Mouse (Mus musculus): Measurements from ENCODE around the gene Znrf2. TPM values are rescaled to one million over a fixed set of nuclear protein-coding genes. Genes with fewer than 3 reads are reported as not detected.
A peak's percentile ranks its signal among the peaks of the same experiment; 100 is the strongest.
"Not testable (repeated sequence)": the region's sequence is repeated elsewhere in the genome, so short reads cannot be mapped to it uniquely, and the experiment has no call there.

Znrf2 gene
- total RNA-seq, 2 experiments from 2014 or later, result 21.5 to 23.7 TPM

DNA sequence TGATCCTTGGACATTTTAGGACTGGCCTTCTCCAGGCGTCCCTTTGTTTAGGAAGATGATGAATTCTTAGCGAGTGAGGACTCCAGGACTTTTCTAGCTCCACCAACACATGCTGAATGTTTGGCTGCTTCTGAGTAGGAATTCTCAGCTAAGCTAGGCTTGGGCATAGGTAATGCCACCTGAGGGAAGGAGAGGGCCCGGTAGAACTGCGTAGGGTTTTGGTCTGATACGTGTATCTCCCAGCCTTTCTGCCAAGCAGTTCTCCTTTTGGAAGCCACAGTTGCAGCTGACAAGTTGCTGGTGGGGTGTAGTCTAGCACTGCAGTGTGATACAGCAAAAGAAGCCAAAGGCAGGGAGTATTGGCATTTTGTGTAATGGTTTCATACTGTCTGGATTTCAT lies 10.9 kb upstream of the Znrf2 start:
- no peak for DNase-seq (ENCODE audit: low spot score in 2 of 2)

- peak in 1 of 2 experiments; percentile 57 for DNase-seq (ENCODE audit: low spot score in 2 of 2)
Measured at GRCm38 (mm10) chr6:54809531-54810313, 7.0 kb upstream of the Znrf2 start.

GRCm38 (mm10) chr6:54810314-54810646 lies 6.4 kb upstream of the Znrf2 start:
- no peak for DNase-seq (ENCODE audit: low spot score in 2 of 2)

- DNase-seq (ENCODE audit: low spot score in 2 of 2), result peak; percentile 51 to 63
Measured at GRCm38 (mm10) chr6:54811546-54812250, 5.0 kb upstream of the Znrf2 start.

DNA sequence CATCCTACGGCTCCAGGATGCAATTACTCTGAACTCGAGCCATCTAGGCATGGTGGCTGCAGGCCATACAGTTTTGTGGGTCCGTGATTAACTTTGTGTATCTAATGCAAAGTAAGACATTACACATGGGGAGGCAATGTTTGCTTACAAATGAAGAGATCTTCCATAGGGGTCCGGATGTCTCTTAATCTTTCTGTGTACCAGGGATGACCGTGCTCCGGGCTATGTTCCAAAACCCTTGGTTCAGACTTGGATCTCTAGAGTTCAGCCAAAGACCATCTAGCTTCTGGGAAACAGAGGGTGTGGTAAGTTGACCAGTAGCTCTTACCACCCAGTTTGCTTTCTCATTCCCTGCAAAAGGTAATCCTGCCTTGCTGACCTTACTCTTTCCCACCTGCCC lies 4.4 kb upstream of the Znrf2 start:
- DNase-seq (ENCODE audit: low spot score in 2 of 2), result no peak

DNA sequence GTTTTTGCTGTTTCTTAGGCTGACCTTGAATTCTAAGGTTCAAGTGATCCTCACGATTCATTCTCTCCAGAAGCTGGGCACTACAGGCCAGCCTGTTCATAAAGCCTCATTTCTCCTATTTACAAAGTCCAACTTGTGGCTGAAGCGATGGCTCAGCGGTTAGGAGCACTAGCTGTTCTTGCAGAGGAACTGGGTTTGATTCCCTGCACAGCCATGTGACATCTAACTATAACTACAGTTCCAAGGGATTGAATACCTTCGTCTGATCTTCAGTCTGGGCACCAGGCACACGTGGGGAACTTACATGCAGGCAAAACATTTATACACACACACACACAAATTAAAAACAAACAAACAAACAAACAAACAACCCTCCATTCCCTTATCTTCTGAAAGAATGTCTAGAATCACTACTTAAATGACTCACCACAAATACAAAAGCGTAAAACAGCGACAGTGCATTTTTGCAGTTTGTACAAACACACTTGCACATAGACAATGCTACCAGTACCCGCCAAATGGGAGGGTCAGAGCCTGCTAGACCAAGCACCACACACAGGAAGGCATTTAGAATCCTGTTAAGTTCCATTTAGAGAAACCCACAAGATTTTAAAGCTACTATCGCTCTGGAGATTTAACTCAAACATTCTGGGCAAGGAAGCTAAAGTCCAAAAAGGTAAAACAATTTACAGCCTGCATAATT lies 1.1 kb upstream of the Znrf2 start:
- no peak for DNase-seq (ENCODE audit: low spot score in 2 of 2)

DNA sequence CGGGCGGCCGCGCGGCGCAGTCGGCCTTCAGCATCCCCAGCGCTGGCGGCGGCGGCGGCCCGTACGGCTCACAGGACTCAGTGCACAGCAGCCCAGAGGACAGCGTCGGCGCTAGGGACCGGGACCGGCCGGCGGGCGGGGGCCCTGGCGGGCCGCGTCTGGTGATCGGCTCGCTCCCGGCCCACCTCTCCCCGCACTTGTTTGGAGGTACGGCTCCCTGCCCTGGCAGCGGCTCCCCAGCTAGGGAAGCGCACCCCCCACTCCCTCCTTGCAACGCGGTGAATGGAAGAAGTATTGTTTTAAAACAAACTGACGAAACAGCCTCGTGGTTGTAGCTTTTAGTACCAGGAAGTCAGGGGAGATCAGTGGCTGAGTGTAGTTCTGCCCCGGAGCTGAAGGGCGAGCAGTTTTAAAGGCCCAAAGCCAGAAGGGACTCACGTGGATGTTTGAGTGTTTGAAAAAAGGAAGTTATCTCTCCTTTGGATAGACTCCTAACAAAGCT lies 601 bp downstream of the Znrf2 start:
- peak in 1 of 2 experiments; percentile 42 for DNase-seq (ENCODE audit: low spot score in 2 of 2)

GRCm38 (mm10) chr6:54818389-54818788 lies 1.7 kb downstream of the Znrf2 start:
- DNase-seq (ENCODE audit: low spot score in 2 of 2), result no peak

DNA sequence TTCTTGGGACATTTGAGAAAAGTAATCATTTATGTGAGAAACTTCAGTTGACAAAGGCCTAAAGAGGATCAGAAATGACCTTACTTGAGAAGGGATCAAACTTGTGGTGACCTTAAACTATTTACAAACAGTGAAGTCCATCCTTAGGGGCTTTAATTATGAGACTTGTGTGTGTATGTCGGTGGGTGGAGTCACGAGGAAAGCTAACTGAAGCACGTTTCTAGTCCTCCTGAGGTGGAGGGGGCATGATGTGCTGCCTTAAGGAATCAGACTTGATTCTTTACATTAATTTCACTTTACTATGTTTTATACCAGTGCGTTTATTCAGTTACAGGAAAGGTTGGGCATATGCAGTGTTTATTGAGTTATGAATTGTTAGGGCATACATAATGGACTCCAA lies 2.6 kb downstream of the Znrf2 start:
- no peak for DNase-seq (ENCODE audit: low spot score in 2 of 2)

DNA sequence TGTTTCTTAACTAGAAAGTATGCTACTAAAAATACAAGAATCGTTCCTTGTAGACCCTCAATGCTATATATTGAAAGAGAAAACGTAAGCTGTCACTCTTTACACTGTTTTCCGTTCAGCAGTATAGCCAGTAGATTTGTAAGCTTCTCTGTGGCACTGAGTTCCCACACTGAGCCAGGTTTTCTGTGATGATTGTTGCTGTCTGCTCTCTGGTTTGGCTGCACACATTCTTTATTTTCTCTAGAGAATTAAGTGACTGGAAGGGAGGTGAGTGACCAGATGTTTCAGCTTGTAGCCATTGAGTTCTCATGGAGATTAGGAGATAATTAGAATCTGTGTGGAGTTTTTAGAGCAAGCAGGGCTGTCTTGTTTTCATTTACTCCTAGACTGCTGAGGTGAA lies 3.0 kb downstream of the Znrf2 start:
- DNase-seq (ENCODE audit: low spot score in 2 of 2), result no peak

DNA sequence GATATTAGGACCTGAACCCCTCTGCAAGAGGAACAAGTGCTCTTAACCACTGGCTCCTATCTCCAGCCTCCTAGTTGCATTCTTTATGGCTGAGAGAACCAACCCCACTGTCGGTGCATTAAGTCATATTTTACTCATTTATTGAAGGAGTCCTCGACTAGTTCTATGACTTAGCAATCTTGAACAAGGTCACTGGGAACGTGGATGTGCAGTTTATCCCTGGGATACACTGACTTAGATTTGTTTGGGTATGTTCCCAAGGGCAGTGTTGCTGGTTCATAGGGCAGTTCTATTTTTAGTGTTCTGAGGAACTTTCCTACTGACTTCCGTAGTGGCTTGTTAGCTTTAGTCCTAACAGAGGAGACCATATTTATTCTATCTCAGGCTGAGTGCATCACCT lies 5.6 kb downstream of the Znrf2 start:
- DNase-seq (ENCODE audit: low spot score in 2 of 2), result no peak

- DNase-seq (ENCODE audit: low spot score in 2 of 2), result not testable (repeated sequence)
Measured at GRCm38 (mm10) chr6:54824561-54824960, 7.8 kb downstream of the Znrf2 start.

DNA sequence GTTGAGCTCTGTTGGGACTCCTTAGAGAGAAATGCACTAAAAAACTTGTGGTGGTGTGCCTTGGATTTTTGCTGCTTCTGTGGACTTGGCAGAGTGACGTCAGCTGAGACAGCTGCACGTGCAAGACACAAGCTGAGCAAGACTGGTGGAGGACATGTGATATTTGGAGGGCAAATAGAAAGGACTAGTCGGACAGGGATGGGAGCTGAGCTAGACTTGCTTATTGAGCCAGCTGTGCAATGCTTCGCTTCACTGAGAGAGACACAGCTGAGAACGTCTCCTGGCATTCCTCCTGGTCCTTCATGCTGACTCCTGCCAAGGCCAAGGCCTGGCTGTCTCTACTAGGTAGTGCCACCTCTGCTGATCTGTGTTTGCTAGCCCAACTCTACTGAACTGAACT lies 10.8 kb downstream of the Znrf2 start:
- no peak for DNase-seq (ENCODE audit: low spot score in 2 of 2)

GRCm38 (mm10) chr6:54828274-54828673 lies 11.6 kb downstream of the Znrf2 start:
- no peak for DNase-seq (ENCODE audit: low spot score in 2 of 2)

DNA sequence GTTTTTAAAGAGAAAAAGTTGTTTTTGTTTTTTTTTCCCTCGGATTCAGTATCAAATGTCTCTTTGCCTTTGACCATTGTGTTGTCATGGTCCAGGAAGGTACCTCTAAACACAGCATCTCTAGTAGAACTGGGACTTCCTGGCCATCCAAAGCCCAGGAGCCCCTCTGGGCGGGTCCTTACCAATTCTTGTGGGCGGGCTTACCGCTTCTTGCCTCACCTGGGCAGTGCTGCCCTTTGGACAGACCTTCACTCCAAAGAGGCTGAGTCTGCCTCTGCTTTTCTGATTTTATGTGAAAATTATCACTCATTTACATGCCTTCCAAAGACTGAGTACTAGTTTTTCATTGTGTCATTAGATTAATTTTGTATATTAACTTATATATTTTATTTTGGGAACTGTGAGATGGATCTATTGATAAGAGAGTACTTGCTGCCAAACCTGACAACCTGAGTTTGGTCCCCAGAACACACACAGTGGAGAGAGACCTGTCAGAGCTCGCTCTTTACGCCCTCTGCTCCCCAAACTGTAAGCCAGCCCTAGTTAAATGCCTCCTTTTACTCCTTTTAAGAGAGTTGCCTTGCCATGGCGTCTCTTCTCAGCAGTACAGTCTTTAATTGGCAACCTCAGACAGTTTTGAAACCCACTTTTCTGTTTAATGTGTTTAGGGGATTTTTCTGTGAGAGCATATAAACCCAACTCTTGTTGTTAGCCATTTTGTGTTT lies 13.5 kb downstream of the Znrf2 start:
- DNase-seq (ENCODE audit: low spot score in 2 of 2), result no peak

- DNase-seq (ENCODE audit: low spot score in 2 of 2), result no peak
Measured at GRCm38 (mm10) chr6:54831069-54831720, 14.5 kb downstream of the Znrf2 start.

GRCm38 (mm10) chr6:54833427-54833826 lies 16.7 kb downstream of the Znrf2 start:
- no peak for DNase-seq (ENCODE audit: low spot score in 2 of 2)

DNA sequence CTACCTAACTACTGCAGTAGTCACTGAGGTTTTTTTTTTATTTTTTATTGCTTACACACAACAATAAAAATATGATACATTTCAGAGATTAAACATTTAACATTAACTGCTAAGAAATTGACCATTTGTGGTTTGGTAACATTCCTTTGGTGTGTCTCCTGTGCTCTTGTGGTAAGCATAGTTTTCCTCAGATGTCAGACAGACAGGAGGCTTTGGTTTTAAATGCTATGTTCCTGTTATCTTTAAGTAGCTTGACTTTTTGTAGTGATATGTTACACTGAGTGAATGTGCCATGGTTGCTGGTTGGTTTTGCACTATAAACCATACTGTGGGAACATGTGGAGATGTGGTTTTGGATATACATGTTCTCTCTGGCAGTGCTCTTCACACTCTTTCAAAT lies 19.9 kb downstream of the Znrf2 start:
- DNase-seq (ENCODE audit: low spot score in 2 of 2), result no peak

DNA sequence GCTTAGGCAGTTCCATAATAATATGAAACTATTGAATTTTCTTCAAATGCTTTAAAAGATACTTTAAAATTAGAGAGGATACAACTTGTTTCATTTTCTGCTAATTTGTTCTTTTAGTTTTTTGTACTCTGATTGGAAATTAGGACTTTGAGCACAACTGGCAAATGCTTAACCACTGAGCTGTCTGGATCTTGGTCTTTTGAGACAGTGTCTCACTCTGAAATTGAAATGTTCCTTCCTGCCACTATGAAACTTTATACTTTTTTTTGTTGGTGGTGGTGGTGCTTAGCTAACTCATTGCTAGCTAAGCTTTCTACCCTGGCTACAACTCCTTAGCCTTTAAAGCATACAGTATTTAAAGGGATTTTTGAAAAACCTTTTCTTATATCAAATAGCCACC lies 24.7 kb downstream of the Znrf2 start:
- DNase-seq (ENCODE audit: low spot score in 2 of 2), result no peak

DNA sequence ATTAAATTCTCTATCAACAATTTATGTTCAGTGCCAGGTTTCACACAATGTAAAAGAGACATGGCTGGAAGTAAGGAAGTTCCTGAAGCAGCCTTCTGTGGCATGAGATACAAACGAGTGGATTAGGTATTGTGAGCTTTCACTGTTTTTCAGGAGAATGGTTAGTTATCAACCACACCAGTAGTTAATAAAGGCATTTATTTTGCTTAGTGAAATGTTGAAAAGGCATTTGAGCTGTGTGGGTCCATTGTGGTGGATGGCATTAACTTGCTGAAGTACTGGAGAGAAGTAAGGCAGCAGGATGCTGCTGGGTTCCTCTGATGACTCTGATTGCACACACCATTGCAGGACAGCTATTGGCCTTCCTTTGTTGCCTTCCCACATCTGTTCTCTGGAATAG lies 25.3 kb downstream of the Znrf2 start:
- DNase-seq (ENCODE audit: low spot score in 2 of 2), result no peak

DNA sequence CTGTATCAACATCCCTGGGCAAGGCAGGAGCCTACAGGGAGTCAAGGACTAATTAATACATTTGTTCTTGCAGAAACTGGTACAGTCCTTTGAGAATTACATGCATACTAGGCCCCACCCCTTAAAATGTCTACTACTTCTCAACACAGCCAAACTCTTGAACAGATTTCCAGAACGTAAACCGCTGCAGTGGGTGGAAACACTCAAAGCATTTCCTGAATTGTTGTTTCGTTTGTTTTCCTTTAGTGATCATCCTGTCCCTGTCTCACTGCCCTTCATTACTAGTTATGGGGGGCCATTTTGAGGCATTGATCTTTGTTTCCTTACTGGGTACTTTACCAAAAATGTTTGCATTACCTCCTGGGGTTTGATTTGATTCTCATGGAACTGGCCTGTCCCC lies 31.8 kb downstream of the Znrf2 start:
- no peak for DNase-seq (ENCODE audit: low spot score in 2 of 2)

Measured in layer of hippocampus, adult 18-20 months (tissue).